Comparison of ENCODE assay signal across 17 mouse cellular contexts in genomic region chr2:172381341-172381740, GRCm38 (mm10). TPM values are rescaled to one million over a fixed set of nuclear protein-coding genes. Genes with fewer than 3 reads are reported as not detected.
"Had no signal": no experiment of that assay in that cellular context is flagged by ENCODE, and none has a peak within 500 bp of the region (broad histone marks: within the 10 kb centered on the region; RNA-seq: fewer than 3 reads in every experiment).

No protein-coding gene starts in this region.

- H3K4me3 ChIP-seq: left cerebral cortex, adult 2 months; lung, embryonic 15.5 days; megakaryocyte, embryonic 14.5 days; midbrain, embryonic 10.5 days; midbrain, embryonic 13.5 days; myocyte had no signal

- ATAC-seq: intestine, postnatal 0 days; midbrain, embryonic 13.5 days; midbrain, embryonic 16.5 days had no signal

- H3K9ac ChIP-seq: liver, embryonic 14.5 days; lung, embryonic 15.5 days; midbrain, embryonic 13.5 days had no signal

- H3K27me3 ChIP-seq: lung, embryonic 15.5 days; megakaryocyte, embryonic 14.5 days; midbrain, embryonic 13.5 days had no signal

- H3K27ac ChIP-seq: kidney, postnatal 0 days; left cerebral cortex, adult 2 months; liver, embryonic 14.5 days; lung, embryonic 15.5 days; midbrain, embryonic 10.5 days; midbrain, embryonic 13.5 days had no signal

- DNase-seq: kidney, adult 2 months; kidney, postnatal 36 days; layer of hippocampus, postnatal 36 days; lung, adult 18-20 months; lung, postnatal 10 days; lung, postnatal 36 days had no signal

- H3K4me2 ChIP-seq: lung, embryonic 15.5 days; midbrain, embryonic 13.5 days had no signal

- H3K9me3 ChIP-seq: lung, embryonic 15.5 days; megakaryocyte, embryonic 14.5 days; midbrain, embryonic 10.5 days; midbrain, embryonic 13.5 days had no signal

- H3K4me1 ChIP-seq: lung, embryonic 15.5 days; midbrain, embryonic 10.5 days; midbrain, embryonic 13.5 days had no signal

RNA-seq across cellular contexts. Expression of gene Cass4, which starts 12.3 kb away (rescaled TPM):
- polyA plus RNA-seq: liver, adult 2 months had no signal
